20 mouse cellular contexts compared by ENCODE assay signal in the genomic region with DNA sequence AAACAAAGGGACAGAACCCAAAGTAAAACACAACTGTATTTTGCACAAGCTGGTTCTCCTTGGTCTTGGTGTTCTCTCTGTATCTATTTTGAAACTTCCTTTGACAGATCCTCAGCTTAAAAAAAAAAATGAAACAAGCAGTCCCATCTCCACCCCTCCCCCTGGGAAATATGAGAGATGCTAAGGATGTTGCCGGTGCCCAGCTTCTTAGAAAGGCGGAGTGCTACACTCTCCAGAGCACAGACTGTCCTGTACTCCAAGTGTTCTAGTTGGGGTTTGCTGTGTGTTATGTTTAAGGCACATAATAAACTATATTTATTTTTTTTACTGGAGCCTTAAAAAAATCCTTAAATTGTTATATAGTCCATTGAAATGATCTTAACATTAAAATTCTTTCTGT.
DNase-seq lines count a peak whose midpoint lies in the region; TF ChIP-seq lines count a peak whose summit lies in the region.
"Had no signal": no experiment of that assay in that cellular context is flagged by ENCODE, and none has a peak within 500 bp of the region (broad histone marks: within the 10 kb centered on the region; RNA-seq: fewer than 3 reads in every experiment).

No protein-coding gene starts in this region.

- H3K36me3 ChIP-seq in testis, adult 2 months (ENCODE audit: control insufficient read depth, insufficient read depth, low read length): no peaks in the 10 kb centered on the region
- H3K36me3 ChIP-seq: embryonic facial prominence, embryonic 10.5 days; embryonic facial prominence, embryonic 12.5 days; forebrain, embryonic 15.5 days had no signal

- no peaks in the 10 kb centered on the region for H3K27me3 ChIP-seq in testis, adult 2 months (ENCODE audit: control insufficient read depth, insufficient read depth, low read length)
- H3K27me3 ChIP-seq: embryonic facial prominence, embryonic 12.5 days; forebrain, embryonic 13.5 days; forebrain, embryonic 15.5 days had no signal

- H3K27ac ChIP-seq in testis, adult 2 months (ENCODE audit: control insufficient read depth, insufficient read depth, low read depth, low read length): peak overlapping the region; percentile 74; the same call in 1 of the 2 replicates
- H3K27ac ChIP-seq: embryonic facial prominence, embryonic 10.5 days; embryonic facial prominence, embryonic 12.5 days; forebrain, embryonic 13.5 days; forebrain, embryonic 15.5 days had no signal

- no peak for TF ChIP-seq POLR2A in testis, adult 2 months (IDR thresholded peaks at IDR 0.05; ENCODE audit: control insufficient read depth, low read depth, low read length)

- TF ChIP-seq CTCF in testis, adult 2 months (IDR thresholded peaks at IDR 0.05; ENCODE audit: control insufficient read depth, insufficient read depth, insufficient replicate concordance, low read depth, low read length): no peak

- peak; percentile 54 for DNase-seq in gastrocnemius, adult 18-20 months (ENCODE audit: low spot score)
- no peak for DNase-seq in gastrocnemius, postnatal 25 days
- peak; percentile 86 for DNase-seq in heart, adult 11 months
- DNase-seq in heart, postnatal 36 days: no peak
- DNase-seq in testis, postnatal 10 days (ENCODE audit: low spot score): no peak
- DNase-seq in B cell, adult 2 months: no peak
- DNase-seq: adrenal gland, adult 2 months; adrenal gland, postnatal 10 days; adrenal gland, postnatal 25 days; cerebellum, adult 11 months; cerebellum, adult 18-20 months; cerebellum, adult 8-10 months; cerebellum, adult 9-11 months; cerebellum, postnatal 14 days; cerebellum, postnatal 36 days had no signal

- H3K4me3 ChIP-seq in testis, adult 2 months (ENCODE audit: control insufficient read depth, low read depth, low read length): no peak overlapping the region
- H3K4me3 ChIP-seq: embryonic facial prominence, embryonic 10.5 days; embryonic facial prominence, embryonic 12.5 days; forebrain, embryonic 13.5 days; forebrain, embryonic 15.5 days had no signal

- intact Hi-C loops in heart, postnatal 36 days (cut with DNase I): no loop called here

- H3K4me1 ChIP-seq in testis, adult 2 months (ENCODE audit: control insufficient read depth, insufficient read depth, low read length): peaks cover 7% of the 10 kb centered on the region
- H3K4me1 ChIP-seq: embryonic facial prominence, embryonic 10.5 days; embryonic facial prominence, embryonic 12.5 days; forebrain, embryonic 13.5 days; forebrain, embryonic 15.5 days had no signal

Comparison
In these comparisons a context has a peak if more than half of its experiments do, and no peak if none do; other contexts are left out.
1. DNase-seq: peak in gastrocnemius, adult 18-20 months (single experiment) and heart, adult 11 months (single experiment); none in gastrocnemius, postnatal 25 days (single experiment), heart, postnatal 36 days (0 of 2), testis, postnatal 10 days (single experiment) and B cell, adult 2 months (0 of 2).